Mouse (Mus musculus) thymus, postnatal 10 days (tissue): ENCODE results near the gene Col10a1.
A peak's percentile ranks its signal among the peaks of the same experiment; 100 is the strongest.
"Not testable (repeated sequence)": the region's sequence is repeated elsewhere in the genome, so short reads cannot be mapped to it uniquely, and the experiment has no call there.

ENCODE experiments used
- DNase-seq, 2 experiments: peaks; one replicate each; pipeline ENCODE4 v3.0.0; 2021; ENCODE audit warnings: low spot score in 2 of 2

Gene Col10a1

GRCm38 (mm10) chr10:34389681-34390080 lies at the start of gene Col10a1:
Gene Col10a1, plus strand, starts transcription at chr10:34389981.
- no peak for DNase-seq

- DNase-seq = no peak
Measured at GRCm38 (mm10) chr10:34341014-34341413, 48.8 kb upstream of the Col10a1 start.

GRCm38 (mm10) chr10:34341886-34342285 lies 47.9 kb upstream of the Col10a1 start:
- DNase-seq = no peak

GRCm38 (mm10) chr10:34352166-34352565 lies 37.6 kb upstream of the Col10a1 start:
- DNase-seq = no peak

- no peak for DNase-seq
Measured at GRCm38 (mm10) chr10:34358263-34358662, 31.5 kb upstream of the Col10a1 start.

GRCm38 (mm10) chr10:34363756-34364155 lies 26.0 kb upstream of the Col10a1 start:
- no peak for DNase-seq

GRCm38 (mm10) chr10:34368138-34368537 lies 21.6 kb upstream of the Col10a1 start:
- DNase-seq = no peak

GRCm38 (mm10) chr10:34373332-34373731 lies 16.4 kb upstream of the Col10a1 start:
- no peak for DNase-seq

- DNase-seq = no peak
Measured at GRCm38 (mm10) chr10:34385636-34386035, 4.1 kb upstream of the Col10a1 start.

- no peak for DNase-seq
Measured at GRCm38 (mm10) chr10:34396959-34397358, 7.2 kb downstream of the Col10a1 start.

GRCm38 (mm10) chr10:34399267-34399666 lies 9.5 kb downstream of the Col10a1 start:
- DNase-seq = no peak

- DNase-seq = peak; percentile 92 to 96
Measured at GRCm38 (mm10) chr10:34418204-34418756, 28.5 kb downstream of the Col10a1 start, which contains the start of gene Nt5dc1. Gene Nt5dc1, minus strand, starts transcription at chr10:34418552.

GRCm38 (mm10) chr10:34418794-34419193 lies 29.0 kb downstream of the Col10a1 start:
- not testable (repeated sequence) for DNase-seq

GRCm38 (mm10) chr10:34431783-34432182 lies 42.0 kb downstream of the Col10a1 start:
- no peak for DNase-seq

GRCm38 (mm10) chr10:34434191-34434590 lies 44.4 kb downstream of the Col10a1 start:
- DNase-seq = not testable (repeated sequence)
